In genomic region chr1:72225054-72225718, GRCm38 (mm10) we compare ENCODE assay signal across 8 mouse cellular contexts. TPM values are rescaled to one million over a fixed set of nuclear protein-coding genes. Genes with fewer than 3 reads are reported as not detected.
DNase-seq lines count a peak whose midpoint lies in the region; ATAC-seq and TF ChIP-seq lines count a peak whose summit lies in the region.

No protein-coding gene starts in this region.

- no peak for TF ChIP-seq RAD21 in MEL (IDR thresholded peaks at IDR 0.05; ENCODE audit: low read depth, low read length)

- 0 out of 2 replicates have a peak overlapping the region, but pooled peaks have one; percentile 57 for H3K9ac ChIP-seq in heart, embryonic 15.5 days
- peak overlapping the region; percentile 39 for H3K9ac ChIP-seq in MEL (ENCODE audit: control insufficient read depth, low read depth, low read length, poor library complexity, severe bottlenecking)
- peak overlapping the region; percentile 65; the same call in 1 of the 2 replicates for H3K9ac ChIP-seq in forebrain, embryonic 16.5 days (replicated peaks; ENCODE audit: low read depth, low read length)

- DNase-seq in heart, postnatal 10 days, result no peak
- no peak for DNase-seq in MEL (ENCODE audit: low read depth, low spot score)
- DNase-seq in left cerebral cortex, postnatal 10 days (ENCODE audit: extremely low spot score in 1 of 2, low spot score in 2 of 2), result no peak
- DNase-seq in thymus, postnatal 0 days (ENCODE audit: low spot score), result no peak
- DNase-seq in natural killer cell, adult 2 months (ENCODE audit: low spot score in 2 of 2), result no peak

- no peak for ATAC-seq in heart, embryonic 15.5 days (replicated peaks; ENCODE audit: insufficient number of reproducible peaks, insufficient read depth, low FRiP score, low read depth)
- no peak for ATAC-seq in forebrain, embryonic 16.5 days

- H3K27ac ChIP-seq in heart, embryonic 15.5 days, result no peak overlapping the region
- no peak overlapping the region for H3K27ac ChIP-seq in MEL (ENCODE audit: control insufficient read depth, low read depth, low read length)
- no peak overlapping the region for H3K27ac ChIP-seq in forebrain, embryonic 16.5 days (ENCODE audit: low read length)
- H3K27ac ChIP-seq in macrophage, result no peak overlapping the region

- H3K4me2 ChIP-seq in heart, embryonic 15.5 days, result peak overlapping the region; percentile 70
- peak overlapping the region; percentile 73 for H3K4me2 ChIP-seq in forebrain, embryonic 16.5 days (ENCODE audit: low read length)

- no peaks in the 10 kb centered on the region for H3K79me2 ChIP-seq in MEL (ENCODE audit: control insufficient read depth, insufficient read depth, low read length, poor library complexity)
- H3K79me2 ChIP-seq in macrophage (ENCODE audit: inconsistent target), result no peaks in the 10 kb centered on the region

- no peaks in the 10 kb centered on the region for H3K4me1 ChIP-seq in heart, embryonic 15.5 days (replicated peaks)
- peaks cover 0 to 6% of the 10 kb centered on the region in 2 experiments; a peak in 1 of 4 replicates for H3K4me1 ChIP-seq in MEL (ENCODE audit: control insufficient read depth in 1 of 2, insufficient read depth in 2 of 2, low read length in 2 of 2)
- peaks cover 2% of the 10 kb centered on the region; the same call in 1 of the 2 replicates for H3K4me1 ChIP-seq in forebrain, embryonic 16.5 days (replicated peaks; ENCODE audit: control insufficient read depth, insufficient read depth, low read length)

- peak overlapping the region; percentile 59 for H3K4me3 ChIP-seq in heart, embryonic 15.5 days
- H3K4me3 ChIP-seq in MEL (ENCODE audit: control insufficient read depth in 1 of 2, insufficient read depth in 1 of 2, low read depth in 2 of 2, low read length in 2 of 2) (peak overlapping the region; percentile 46 to 56), macrophage (ENCODE audit: inconsistent target) (peak overlapping the region; percentile 18; the same call in 1 of the 2 replicates)
- peak overlapping the region; percentile 54 for H3K4me3 ChIP-seq in forebrain, embryonic 16.5 days (replicated peaks; ENCODE audit: low read length)

- H3K36me3 ChIP-seq in heart, embryonic 15.5 days, result no peaks in the 10 kb centered on the region
- H3K36me3 ChIP-seq in MEL (ENCODE audit: control insufficient read depth in 1 of 2, insufficient read depth in 2 of 2, low read length in 2 of 2), result no peaks in the 10 kb centered on the region
- H3K36me3 ChIP-seq in forebrain, embryonic 16.5 days (ENCODE audit: control insufficient read depth, insufficient read depth), result no peaks in the 10 kb centered on the region
- H3K36me3 ChIP-seq in macrophage (ENCODE audit: inconsistent target), result no peaks in the 10 kb centered on the region

- peaks cover 9% of the 10 kb centered on the region for H3K27me3 ChIP-seq in heart, embryonic 15.5 days
- peaks cover 0 to 4% of the 10 kb centered on the region in 2 experiments; a peak in 3 of 4 replicates for H3K27me3 ChIP-seq in MEL (ENCODE audit: control insufficient read depth in 1 of 2, insufficient read depth in 2 of 2, low read length in 2 of 2)
- H3K27me3 ChIP-seq in forebrain, embryonic 16.5 days (replicated peaks; ENCODE audit: control insufficient read depth, insufficient read depth, low read length), result peaks cover 7% of the 10 kb centered on the region; the same call in 1 of the 2 replicates

- H3K9me3 ChIP-seq in heart, embryonic 15.5 days (replicated peaks), result no peaks in the 10 kb centered on the region
- no peaks in the 10 kb centered on the region for H3K9me3 ChIP-seq in MEL (replicated peaks; ENCODE audit: insufficient read depth, low read length)
- no peaks in the 10 kb centered on the region for H3K9me3 ChIP-seq in forebrain, embryonic 16.5 days (ENCODE audit: control insufficient read depth, low read length)

- TF ChIP-seq EP300 in MEL (IDR thresholded peaks at IDR 0.05; ENCODE audit: low read depth in 1 of 2, low read length in 2 of 2), result no peak

- intact Hi-C loops in heart, postnatal 10 days (cut with DNase I), result no loop called here
- intact Hi-C loops in left cerebral cortex, postnatal 10 days (cut with DNase I), result no loop called here

- TF ChIP-seq POLR2A in MEL (IDR thresholded peaks at IDR 0.05; ENCODE audit: control insufficient read depth in 1 of 2, insufficient read depth in 1 of 2, low read depth in 1 of 2, low read length in 2 of 2, poor library complexity in 1 of 2), result no peak

- 11% methylated on average over 13 of the region's 13 CpGs for WGBS in heart, embryonic 15.5 days
- WGBS in forebrain, embryonic 16.5 days, result 12% methylated on average over 13 of the region's 13 CpGs
- 23% methylated on average over 13 of the region's 13 CpGs for WGBS in macrophage (ENCODE audit: missing documents)

- TF ChIP-seq CTCF in MEL (IDR thresholded peaks at IDR 0.05 in 2 of 3, conservative IDR thresholded peaks at IDR 0.05 in 1 of 3; ENCODE audit: control insufficient read depth in 1 of 3, insufficient read depth in 1 of 3, low read depth in 2 of 3, low read length in 3 of 3, poor library complexity in 1 of 3, severe bottlenecking in 1 of 3), result no peak

TF ChIP-seq in MEL, 35 proteins besides CTCF, POLR2A, EP300 and RAD21:
- TF ChIP-seq ZNF384 (IDR thresholded peaks at IDR 0.05; ENCODE audit: low read depth, low read length), result peak; percentile 84
- TF ChIP-seq NELFE (IDR thresholded peaks at IDR 0.05; ENCODE audit: low read depth, low read length), result no peak

RNA-seq across cellular contexts. Expression of gene Mreg, which starts 13.1 kb away (rescaled TPM):
- 6.0 and 15.2 TPM in 2 replicates for polyA plus RNA-seq in heart, embryonic 15.5 days (2015; fragmentation: Nextera tagmentation; extraction: Ambion mirVana)
- total RNA-seq in heart, postnatal 10 days (2021), result 10 to 100 TPM; 30.2 to 31.0 TPM
- not detected in 2 replicates for total RNA-seq in MEL (2012; rRNA removed)
- not detected for polyA plus RNA-seq in MEL (2012; ENCODE audit: insufficient read depth in 1 of 2, insufficient read length in 2 of 2, low read depth in 1 of 2, low replicate concordance in 2 of 2, missing spikeins in 1 of 2)
- polyA plus RNA-seq in forebrain, embryonic 16.5 days (2015; fragmentation: Nextera tagmentation; extraction: Ambion mirVana), result 0.96 and 1.0 TPM in 2 replicates
- total RNA-seq in macrophage (2018; cell fraction: chromatin; rRNA removed), result under 1 TPM in 11 of 26 experiments, not detected in 15; 0.26 to 0.71 (median 0.48) TPM
- 1 to 10 TPM in 21 of 26 experiments, under 1 TPM in 5; 0.58 to 3.2 (median 1.2) TPM for total RNA-seq in macrophage (2018; cell fraction: cytosol; rRNA removed)
- total RNA-seq in macrophage (2018; cell fraction: nucleus; rRNA removed), result 1 to 10 TPM in 15 of 26 experiments, under 1 TPM in 10, not detected in 1; 0.40 to 4.1 (median 1.1) TPM
- 0.31 to 0.81 TPM (median 0.75 TPM) in 3 replicates for polyA plus RNA-seq in macrophage (2018)
- 1 to 10 TPM; 1.6 to 2.2 TPM for total RNA-seq in left cerebral cortex, postnatal 10 days (2021)
- 74.9 and 80.1 TPM in 2 replicates for polyA plus RNA-seq in thymus, postnatal 0 days (2015; fragmentation: Nextera tagmentation; extraction: Ambion mirVana)

RNA-seq across cellular contexts. Expression of gene Pecr, which starts 58.9 kb away (rescaled TPM):
- polyA plus RNA-seq in heart, embryonic 15.5 days (2015; fragmentation: Nextera tagmentation; extraction: Ambion mirVana), result 21.7 and 23.3 TPM in 2 replicates
- total RNA-seq in heart, postnatal 10 days (2021), result 10 to 100 TPM; 12.6 to 13.0 TPM
- 10.4 and 10.7 TPM in 2 replicates for total RNA-seq in MEL (2012; rRNA removed)
- polyA plus RNA-seq in MEL (2012; ENCODE audit: insufficient read depth in 1 of 2, insufficient read length in 2 of 2, low read depth in 1 of 2, low replicate concordance in 2 of 2, missing spikeins in 1 of 2) (10 to 100 TPM in 1 of 2 experiments, not detected in 1; 15.5 TPM), macrophage (2018) (1.8 to 4.6 TPM (median 3.0 TPM) in 3 replicates)
- 9.7 and 11.2 TPM in 2 replicates for polyA plus RNA-seq in forebrain, embryonic 16.5 days (2015; fragmentation: Nextera tagmentation; extraction: Ambion mirVana)
- 1 to 10 TPM in 7 of 26 experiments, under 1 TPM in 6, not detected in 13; 0.63 to 4.3 (median 1.1) TPM for total RNA-seq in macrophage (2018; cell fraction: chromatin; rRNA removed)
- 1 to 10 TPM; 1.4 to 3.2 (median 2.3) TPM for total RNA-seq in macrophage (2018; cell fraction: cytosol; rRNA removed)
- 1 to 10 TPM in 13 of 26 experiments, under 1 TPM in 6, not detected in 7; 0.52 to 3.2 (median 1.3) TPM for total RNA-seq in macrophage (2018; cell fraction: nucleus; rRNA removed)
- total RNA-seq in left cerebral cortex, postnatal 10 days (2021), result 1 to 10 TPM; 5.0 TPM
- 15.3 and 15.6 TPM in 2 replicates for polyA plus RNA-seq in thymus, postnatal 0 days (2015; fragmentation: Nextera tagmentation; extraction: Ambion mirVana)

RNA-seq across cellular contexts. Expression of gene Tmem169, which starts 59.0 kb away (rescaled TPM):
- polyA plus RNA-seq in heart, embryonic 15.5 days (2015; fragmentation: Nextera tagmentation; extraction: Ambion mirVana), result 0.68 and 3.1 TPM in 2 replicates
- under 1 TPM in 1 of 2 experiments, not detected in 1; 0.19 TPM for total RNA-seq in heart, postnatal 10 days (2021)
- not detected in 2 replicates for total RNA-seq in MEL (2012; rRNA removed)
- polyA plus RNA-seq in MEL (2012; ENCODE audit: insufficient read depth in 1 of 2, insufficient read length in 2 of 2, low read depth in 1 of 2, low replicate concordance in 2 of 2, missing spikeins in 1 of 2), result under 1 TPM in 1 of 2 experiments, not detected in 1; 0.06 TPM
- polyA plus RNA-seq in forebrain, embryonic 16.5 days (2015; fragmentation: Nextera tagmentation; extraction: Ambion mirVana), result 32.8 and 39.8 TPM in 2 replicates
- total RNA-seq in macrophage (2018; cell fraction: chromatin; rRNA removed), result under 1 TPM in 1 of 26 experiments, not detected in 25; 0.57 TPM
- not detected for total RNA-seq in macrophage (2018; cell fraction: cytosol; rRNA removed)
- not detected for total RNA-seq in macrophage (2018; cell fraction: nucleus; rRNA removed)
- not detected in 3 replicates for polyA plus RNA-seq in macrophage (2018)
- 10 to 100 TPM; 35.7 to 39.7 TPM for total RNA-seq in left cerebral cortex, postnatal 10 days (2021)
- 7.1 and 8.0 TPM in 2 replicates for polyA plus RNA-seq in thymus, postnatal 0 days (2015; fragmentation: Nextera tagmentation; extraction: Ambion mirVana)
